Mouse (Mus musculus) embryonic fibroblast, embryonic 13.5 days (primary cell): Measurements from ENCODE around the gene Ssmem1. TPM values are rescaled to one million over a fixed set of nuclear protein-coding genes. Genes with fewer than 3 reads are reported as not detected.

Experiments
- H3K27ac ChIP-seq: 2 replicates; pipeline ENCODE4 v1.5.1; 2012; ENCODE audit warnings: low read length, control low read depth, inconsistent platforms; ENCODE audit not compliant: insufficient read depth
- H3K4me1 ChIP-seq: 2 replicates; pipeline ENCODE4 v1.6.1; 2011; ENCODE audit warnings: low read length; ENCODE audit not compliant: control insufficient read depth, insufficient read depth
- H3K4me3 ChIP-seq: 2 replicates; pipeline ENCODE4 v1.5.1; 2011; ENCODE audit warnings: mild to moderate bottlenecking, control low read depth, low read length; ENCODE audit not compliant: insufficient read depth
- CTCF ChIP-seq: IDR thresholded peaks from 2 replicates; pipeline ENCODE4 v1.5.1; 2011; ENCODE audit warnings: mild to moderate bottlenecking, control low read depth, low read length, moderate library complexity, borderline replicate concordance; ENCODE audit not compliant: insufficient read depth
- POLR2A ChIP-seq: IDR thresholded peaks from 2 replicates; pipeline ENCODE4 v1.6.1; 2011; ENCODE audit warnings: low read depth, mild to moderate bottlenecking, control low read depth, low read length, moderate library complexity
- polyA plus RNA-seq: library from polyadenylated mRNA; stranded (reverse); fragments of >200 nt; gene quantifications from 2 replicates; pipeline ENCODE4 v1.2.4, GENCODE M21; 2011; ENCODE audit warnings: low read depth; ENCODE audit not compliant: missing spikeins, insufficient read length

Ssmem1 gene
- polyA plus RNA-seq, 1 experiment, result not detected

GRCm38 (mm10) chr6:30476025-30476765, 33.5 kb upstream of the Ssmem1 start:
- H3K27ac ChIP-seq, result no peak overlapping the region

GRCm38 (mm10) chr6:30477210-30477714, 32.4 kb upstream of the Ssmem1 start:
- no peak overlapping the region for H3K27ac ChIP-seq

More at GRCm38 (mm10) chr6:30476025-30476765, 33.5 kb upstream of the Ssmem1 start:
- TF ChIP-seq CTCF (no peak), POLR2A (no peak)
- H3K4me3 ChIP-seq, result no peak overlapping the region
- H3K4me1 ChIP-seq, result no peaks in the 10 kb centered on the region

GRCm38 (mm10) chr6:30477784-30478183, 31.9 kb upstream of the Ssmem1 start:
- Histone ChIP-seq H3K4me3 (no peak overlapping the region), H3K27ac (no peak overlapping the region), H3K4me1 (no peaks in the 10 kb centered on the region)
- TF ChIP-seq POLR2A (no peak), CTCF (no peak)

More at GRCm38 (mm10) chr6:30477210-30477714, 32.4 kb upstream of the Ssmem1 start:
- no peaks in the 10 kb centered on the region for H3K4me1 ChIP-seq
- TF ChIP-seq CTCF, result no peak
- no peak overlapping the region for H3K4me3 ChIP-seq

GRCm38 (mm10) chr6:30479418-30479817, 30.2 kb upstream of the Ssmem1 start:
- TF ChIP-seq CTCF (no peak), POLR2A (no peak)
- H3K4me1 ChIP-seq, result no peaks in the 10 kb centered on the region
- H3K27ac ChIP-seq, result no peak overlapping the region
- H3K4me3 ChIP-seq, result no peak overlapping the region

GRCm38 (mm10) chr6:30482908-30483307, 26.7 kb upstream of the Ssmem1 start:
- Histone ChIP-seq H3K4me3 (no peak overlapping the region), H3K27ac (no peak overlapping the region), H3K4me1 (no peaks in the 10 kb centered on the region)
- TF ChIP-seq CTCF, result no peak
- no peak for TF ChIP-seq POLR2A

- Histone ChIP-seq H3K4me3 (no peak overlapping the region), H3K4me1 (no peaks in the 10 kb centered on the region), H3K27ac (no peak overlapping the region)
- TF ChIP-seq CTCF (no peak), POLR2A (no peak)
Measured at GRCm38 (mm10) chr6:30486504-30486903, 23.1 kb upstream of the Ssmem1 start.

- TF ChIP-seq CTCF, result no peak
- no peak for TF ChIP-seq POLR2A
Measured at GRCm38 (mm10) chr6:30499049-30499448, 10.6 kb upstream of the Ssmem1 start.

GRCm38 (mm10) chr6:30508824-30509223, 825 bp upstream of the Ssmem1 start:
- peak overlapping the region; percentile 94 for H3K27ac ChIP-seq
- H3K4me1 ChIP-seq, result no peaks in the 10 kb centered on the region
- TF ChIP-seq POLR2A, result no peak
- no peak for TF ChIP-seq CTCF
- H3K4me3 ChIP-seq, result peak overlapping the region; percentile 73

More at GRCm38 (mm10) chr6:30499049-30499448, 10.6 kb upstream of the Ssmem1 start:
- no peak overlapping the region for H3K4me3 ChIP-seq
- H3K27ac ChIP-seq, result no peak overlapping the region
- no peaks in the 10 kb centered on the region for H3K4me1 ChIP-seq

- peak overlapping the region; percentile 89 for H3K27ac ChIP-seq
- no peak for TF ChIP-seq CTCF
- TF ChIP-seq POLR2A, result 0 out of 2 replicates have a peak, but pooled peaks have one; percentile 39
- no peak overlapping the region for H3K4me3 ChIP-seq
- no peaks in the 10 kb centered on the region for H3K4me1 ChIP-seq
Measured at GRCm38 (mm10) chr6:30510291-30510690, 642 bp downstream of the Ssmem1 start.

GRCm38 (mm10) chr6:30514242-30514641, 4.6 kb downstream of the Ssmem1 start:
- TF ChIP-seq POLR2A, result no peak
- TF ChIP-seq CTCF, result no peak

GRCm38 (mm10) chr6:30520400-30520799, 10.8 kb downstream of the Ssmem1 start:
- Histone ChIP-seq H3K4me3 (no peak overlapping the region), H3K4me1 (no peaks in the 10 kb centered on the region), H3K27ac (no peak overlapping the region)
- TF ChIP-seq CTCF (no peak), POLR2A (no peak)

More at GRCm38 (mm10) chr6:30514242-30514641, 4.6 kb downstream of the Ssmem1 start:
- Histone ChIP-seq H3K4me1 (no peaks in the 10 kb centered on the region), H3K27ac (no peak overlapping the region), H3K4me3 (no peak overlapping the region)
